Mouse (Mus musculus) neural tube, embryonic 10.5 days (tissue): Measurements from ENCODE around the gene Ntsr2.
"Not testable (repeated sequence)": the region's sequence is repeated elsewhere in the genome, so short reads cannot be mapped to it uniquely, and the experiment has no call there.

Experiments
- DNase-seq: peaks from one replicate; pipeline ENCODE4 v3.0.0-alpha.2; 2017; ENCODE audit warnings: low spot score; ENCODE audit errors: extremely low spot score

Gene Ntsr2

GRCm38 (mm10) chr12:16648273-16648672, 4.9 kb upstream of the Ntsr2 start:
- no peak for DNase-seq

DNA sequence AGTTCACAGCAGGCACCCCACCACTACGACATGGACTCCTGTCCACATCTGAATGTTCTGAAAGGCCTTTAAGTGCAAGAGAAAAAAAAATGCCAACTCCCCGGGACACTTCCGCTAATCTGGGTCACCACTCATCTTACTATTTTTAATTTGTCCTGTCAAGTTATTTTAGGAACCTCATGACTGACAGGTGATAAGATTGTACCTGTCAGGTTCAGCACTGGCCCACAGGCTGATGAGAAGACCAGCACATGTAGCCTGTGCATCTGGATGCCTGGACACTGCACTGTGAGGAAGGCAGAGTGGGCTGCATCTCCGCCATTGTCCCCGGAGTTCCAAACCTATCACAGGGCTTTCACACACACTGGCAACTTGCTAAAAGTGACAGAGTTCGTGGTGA, 3.4 kb upstream of the Ntsr2 start:
- no peak for DNase-seq

- no peak for DNase-seq
Observed at GRCm38 (mm10) chr12:16655604-16656003, 2.4 kb downstream of the Ntsr2 start.

- no peak for DNase-seq
Observed at GRCm38 (mm10) chr12:16656906-16657875, 4.0 kb downstream of the Ntsr2 start.

DNA sequence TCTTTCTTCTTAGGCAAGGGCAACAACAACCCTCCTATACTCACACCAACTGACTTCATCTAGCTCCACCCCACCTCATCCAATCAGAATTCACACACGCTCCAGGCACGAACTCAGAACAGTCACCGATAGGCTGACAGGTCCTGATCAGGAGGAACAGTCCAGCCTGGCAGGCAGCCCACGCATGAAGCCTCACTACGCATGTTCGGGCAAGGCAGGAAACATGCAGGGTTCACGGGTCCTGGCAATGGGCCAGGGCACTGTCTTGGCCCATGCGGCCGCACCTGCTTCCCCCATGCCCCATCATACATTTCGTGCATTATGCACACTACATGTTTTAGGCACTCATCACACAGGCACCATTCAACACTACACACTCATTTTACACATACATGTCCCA, 8.3 kb downstream of the Ntsr2 start:
- no peak for DNase-seq

- DNase-seq = no peak
Observed at GRCm38 (mm10) chr12:16661936-16662335, 8.8 kb downstream of the Ntsr2 start.

GRCm38 (mm10) chr12:16662955-16663585, 9.9 kb downstream of the Ntsr2 start:
- DNase-seq = no peak

GRCm38 (mm10) chr12:16665022-16665421, 11.8 kb downstream of the Ntsr2 start:
- no peak for DNase-seq

DNA sequence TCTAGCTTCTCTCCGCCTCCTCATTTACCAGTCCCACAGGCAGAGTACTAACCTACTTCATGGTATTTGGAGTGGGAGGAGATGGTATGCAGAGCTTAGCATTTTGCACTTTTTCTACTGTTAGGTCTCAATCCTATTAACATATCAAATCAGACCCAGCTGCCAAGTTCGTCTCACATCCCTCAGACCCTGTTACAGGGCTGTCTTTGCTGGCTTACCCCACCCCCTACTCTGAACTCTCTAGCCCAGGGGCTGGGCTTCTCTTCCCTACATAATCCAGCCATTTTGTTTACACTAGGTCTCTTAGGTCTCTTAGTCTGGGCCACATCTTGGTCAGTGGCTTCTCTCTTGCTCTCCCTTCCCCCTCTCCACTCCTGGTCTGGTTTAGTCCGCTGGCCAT, 16.0 kb downstream of the Ntsr2 start:
- DNase-seq = no peak

GRCm38 (mm10) chr12:16672246-16672645, 19.1 kb downstream of the Ntsr2 start:
- DNase-seq = no peak

- no peak for DNase-seq
Observed at GRCm38 (mm10) chr12:16690631-16691030, 37.4 kb downstream of the Ntsr2 start.

GRCm38 (mm10) chr12:16694783-16695182, 41.6 kb downstream of the Ntsr2 start:
- no peak for DNase-seq

DNA sequence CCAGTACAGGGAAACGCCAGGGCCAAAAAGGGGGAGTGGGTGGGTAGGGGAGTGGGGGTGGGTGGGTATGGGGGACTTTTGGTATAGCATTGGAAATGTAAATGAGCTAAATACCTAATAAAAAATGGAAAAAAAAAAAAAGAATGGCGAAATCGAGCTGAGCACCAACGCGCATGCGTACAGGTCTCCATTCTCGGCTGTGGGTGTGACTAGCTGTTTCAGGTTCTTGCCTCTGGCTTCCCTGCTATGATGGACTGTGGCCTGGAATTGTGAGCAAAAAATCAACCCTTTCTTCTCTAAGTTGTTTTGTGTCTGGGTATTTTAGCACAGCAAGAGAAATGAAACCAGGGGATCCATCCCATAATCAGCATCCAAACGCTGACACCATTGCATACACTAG, 42.1 kb downstream of the Ntsr2 start:
- DNase-seq = not testable (repeated sequence)

DNA sequence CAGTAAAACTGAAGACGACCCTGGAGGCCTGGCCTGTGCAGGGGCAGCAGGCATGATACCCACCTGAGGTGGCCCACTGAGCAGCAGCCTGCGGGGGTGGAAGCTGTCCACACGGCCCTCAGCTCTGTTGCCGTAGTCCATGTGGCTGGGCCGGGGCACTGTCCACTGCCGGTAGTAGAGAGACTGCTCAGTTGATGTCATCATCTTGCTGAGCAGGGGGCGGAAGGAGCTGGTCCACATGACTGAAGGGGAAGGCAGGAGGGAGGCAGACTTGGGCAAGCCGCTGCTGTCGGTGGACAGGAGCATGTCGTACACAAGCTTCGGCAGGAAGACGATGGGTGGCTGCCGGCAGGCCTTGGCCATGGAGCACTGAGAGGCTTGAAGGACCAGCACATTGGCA, 43.0 kb downstream of the Ntsr2 start:
- DNase-seq = no peak

DNA sequence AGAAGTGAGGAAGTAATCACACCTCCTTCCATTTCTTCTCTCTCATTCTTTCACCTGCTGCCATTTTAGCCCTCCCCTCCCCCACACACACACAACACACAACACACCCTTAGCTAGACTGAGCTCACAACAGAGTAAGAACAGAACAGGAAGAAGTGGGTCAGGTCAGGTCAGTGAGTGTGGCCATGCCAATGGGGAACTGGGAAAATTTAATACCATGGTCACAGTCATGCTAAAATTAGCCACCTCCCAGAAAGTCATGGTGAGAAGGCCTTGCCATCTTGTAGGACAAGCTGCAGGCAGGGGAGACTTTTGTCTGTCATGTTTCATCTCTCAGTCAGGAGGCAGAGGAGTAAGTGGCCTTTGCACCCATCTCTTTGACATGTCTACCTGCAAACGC, 45.5 kb downstream of the Ntsr2 start:
- no peak for DNase-seq
